Mouse (Mus musculus) gastrocnemius, postnatal 10 days (tissue): ENCODE measurements around the gene Pmpcb. TPM values are rescaled to one million over a fixed set of nuclear protein-coding genes. Genes with fewer than 3 reads are reported as not detected.

ENCODE experiments used
- DNase-seq: peaks from one replicate; pipeline ENCODE4 v3.0.0; 2021; ENCODE audit warnings: mixed read lengths
- total RNA-seq, 2 experiments: library from RNA; stranded (reverse); gene quantifications; 2 replicates each; pipeline ENCODE4 v1.2.3; 2021

The Pmpcb gene
- total RNA-seq, 2 experiments from 2014 or later: 131 to 143 TPM

- no peak for DNase-seq
Measured at GRCm38 (mm10) chr5:21732177-21732911, 4.6 kb upstream of the Pmpcb start.

GRCm38 (mm10) chr5:21732930-21733329, 4.0 kb upstream of the Pmpcb start:
- peak; percentile 53 for DNase-seq

- no peak for DNase-seq
Measured at GRCm38 (mm10) chr5:21735100-21735499, 1.8 kb upstream of the Pmpcb start.

- peak; percentile 75 for DNase-seq
Measured at GRCm38 (mm10) chr5:21735584-21735983, 1.4 kb upstream of the Pmpcb start.

GRCm38 (mm10) chr5:21736046-21736445, 895 bp upstream of the Pmpcb start:
- no peak for DNase-seq

GRCm38 (mm10) chr5:21737620-21738019, 679 bp downstream of the Pmpcb start:
- DNase-seq: no peak

- no peak for DNase-seq
Measured at GRCm38 (mm10) chr5:21739120-21739519, 2.2 kb downstream of the Pmpcb start.

- no peak for DNase-seq
Measured at GRCm38 (mm10) chr5:21739881-21740280, 2.9 kb downstream of the Pmpcb start.

GRCm38 (mm10) chr5:21743606-21744005, 6.7 kb downstream of the Pmpcb start:
- no peak for DNase-seq

- no peak for DNase-seq
Measured at GRCm38 (mm10) chr5:21744651-21745050, 7.7 kb downstream of the Pmpcb start.

- DNase-seq: no peak
Measured at GRCm38 (mm10) chr5:21745966-21746365, 9.0 kb downstream of the Pmpcb start.

GRCm38 (mm10) chr5:21768506-21768905, 31.6 kb downstream of the Pmpcb start:
- DNase-seq: no peak

GRCm38 (mm10) chr5:21769841-21770240, 32.9 kb downstream of the Pmpcb start:
- no peak for DNase-seq

GRCm38 (mm10) chr5:21776491-21776890, 39.5 kb downstream of the Pmpcb start:
- DNase-seq: no peak

- no peak for DNase-seq
Measured at GRCm38 (mm10) chr5:21784161-21785052, 47.5 kb downstream of the Pmpcb start.

GRCm38 (mm10) chr5:21785053-21785452, 48.1 kb downstream of the Pmpcb start, which contains the start of the genes Dnajc2 and Psmc2:
TSS of gene Dnajc2 (minus strand) at chr5:21785251.
TSS of gene Psmc2 (plus strand) at chr5:21785283.
- peak; percentile 90 for DNase-seq

- DNase-seq: no peak
Measured at GRCm38 (mm10) chr5:21785776-21786175, 48.8 kb downstream of the Pmpcb start.

GRCm38 (mm10) chr5:21786258-21787185, 49.6 kb downstream of the Pmpcb start:
- DNase-seq: peak; percentile 90

GRCm38 (mm10) chr5:21787186-21788105, 50.5 kb downstream of the Pmpcb start:
- DNase-seq: no peak

GRCm38 (mm10) chr5:21789061-21789460, 52.1 kb downstream of the Pmpcb start:
- DNase-seq: no peak

- no peak for DNase-seq
Measured at GRCm38 (mm10) chr5:21792166-21792565, 55.2 kb downstream of the Pmpcb start.
